Mouse (Mus musculus) megakaryocyte, embryonic 14.5 days (primary cell): ENCODE results near the gene Actr8. TPM values are rescaled to one million over a fixed set of nuclear protein-coding genes. Genes with fewer than 3 reads are reported as not detected.

Source experiments
- H3K27me3 ChIP-seq: replicated peaks from 2 replicates; pipeline ENCODE3; 2012; ENCODE audit warnings: inconsistent platforms
- H3K36me3 ChIP-seq: replicated peaks from 2 replicates; pipeline ENCODE3; 2012; ENCODE audit warnings: low read length, inconsistent platforms, mixed read lengths
- H3K4me1 ChIP-seq: 2 replicates; pipeline ENCODE4 v1.6.1; 2012; ENCODE audit warnings: inconsistent platforms
- H3K4me3 ChIP-seq: replicated peaks from 2 replicates; pipeline ENCODE3; 2012; ENCODE audit warnings: moderate library complexity, mild to moderate bottlenecking, inconsistent platforms
- H3K9me3 ChIP-seq: 2 replicates; pipeline ENCODE4 v1.6.1; 2012; ENCODE audit warnings: inconsistent platforms
- FLI1 ChIP-seq: IDR thresholded peaks from 2 replicates; pipeline ENCODE4 v1.6.1; 2012; ENCODE audit warnings: low read length, inconsistent platforms, mixed read lengths
- GATA1 ChIP-seq: IDR thresholded peaks from 3 replicates; pipeline ENCODE4 v1.6.1; 2012; ENCODE audit warnings: mixed read lengths, low read length, inconsistent platforms, borderline replicate concordance
- polyA plus RNA-seq: library from polyadenylated mRNA; stranded (reverse); fragments of >175 nt; gene quantifications from 2 replicates; pipeline ENCODE4 v1.2.3, GENCODE M21; 2012; ENCODE audit warnings: low replicate concordance; ENCODE audit not compliant: insufficient read depth

The Actr8 gene
- polyA plus RNA-seq, 1 experiment = 18.7 TPM

DNA sequence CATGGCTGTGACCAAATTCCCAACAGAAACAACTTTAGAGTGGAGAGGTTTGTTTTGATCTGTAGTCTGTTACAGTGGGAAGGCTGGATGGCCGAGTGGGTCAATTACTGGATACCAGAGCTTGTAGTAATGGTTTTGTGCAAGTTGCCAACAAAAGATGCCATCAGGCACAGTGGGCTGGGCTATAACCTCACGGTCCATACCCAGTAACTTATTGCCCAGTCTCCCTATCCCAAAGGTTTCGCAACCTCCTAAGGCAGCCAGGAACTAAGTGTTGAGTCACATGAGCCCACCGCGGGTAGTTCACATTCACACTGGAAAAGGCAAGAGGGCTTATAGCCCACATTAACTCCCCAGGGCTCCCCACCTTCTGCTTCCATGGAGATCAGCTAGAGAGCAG lies 38.5 kb downstream of the Actr8 start:
- Histone ChIP-seq H3K27me3 (peaks cover 24% of the 10 kb centered on the region), H3K4me1 (peaks cover 5% of the 10 kb centered on the region), H3K9me3 (no peaks in the 10 kb centered on the region), H3K36me3 (no peaks in the 10 kb centered on the region), H3K4me3 (no peak overlapping the region)
- no peak for TF ChIP-seq FLI1
- TF ChIP-seq GATA1 = no peak

- H3K4me3 ChIP-seq = no peak overlapping the region
- TF ChIP-seq GATA1 (no peak), FLI1 (no peak)
- peaks cover 20% of the 10 kb centered on the region for H3K27me3 ChIP-seq
- H3K9me3 ChIP-seq = no peaks in the 10 kb centered on the region
- no peaks in the 10 kb centered on the region for H3K36me3 ChIP-seq
- H3K4me1 ChIP-seq = peaks cover 5% of the 10 kb centered on the region
Observed at GRCm38 (mm10) chr14:30017794-30018462, 39.8 kb downstream of the Actr8 start.

DNA sequence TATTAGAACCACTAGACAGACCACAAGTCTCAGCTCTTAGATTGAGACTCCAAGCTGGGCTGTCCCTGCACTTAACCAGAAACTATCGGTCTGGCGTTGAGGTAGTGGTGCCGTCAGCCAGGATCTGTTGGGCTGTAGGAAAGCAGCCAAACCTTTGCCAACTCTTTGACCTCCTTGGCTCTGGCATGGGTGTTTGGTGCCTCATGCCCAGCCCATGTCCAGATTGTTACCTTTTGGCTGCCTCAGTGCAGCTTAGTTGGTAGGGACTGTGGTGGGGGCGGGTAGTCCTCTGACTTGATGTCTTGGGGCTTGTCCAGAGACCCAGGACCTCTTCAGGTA lies 40.3 kb downstream of the Actr8 start:
- H3K36me3 ChIP-seq = no peaks in the 10 kb centered on the region
- H3K4me3 ChIP-seq = no peak overlapping the region
- TF ChIP-seq GATA1 (no peak), FLI1 (no peak)
- no peaks in the 10 kb centered on the region for H3K9me3 ChIP-seq
- peaks cover 5% of the 10 kb centered on the region for H3K4me1 ChIP-seq
- peaks cover 20% of the 10 kb centered on the region for H3K27me3 ChIP-seq

GRCm38 (mm10) chr14:30018846-30019245 lies 40.7 kb downstream of the Actr8 start:
- peaks cover 5% of the 10 kb centered on the region for H3K4me1 ChIP-seq
- peaks cover 20% of the 10 kb centered on the region for H3K27me3 ChIP-seq
- H3K4me3 ChIP-seq = no peak overlapping the region
- no peak for TF ChIP-seq GATA1
- H3K9me3 ChIP-seq = no peaks in the 10 kb centered on the region
- no peaks in the 10 kb centered on the region for H3K36me3 ChIP-seq

GRCm38 (mm10) chr14:30019375-30019774 lies 41.2 kb downstream of the Actr8 start:
- TF ChIP-seq FLI1 (no peak), GATA1 (no peak)
- Histone ChIP-seq H3K27me3 (peaks cover 17% of the 10 kb centered on the region), H3K36me3 (no peaks in the 10 kb centered on the region), H3K4me3 (no peak overlapping the region), H3K4me1 (peaks cover 5% of the 10 kb centered on the region), H3K9me3 (no peaks in the 10 kb centered on the region)

DNA sequence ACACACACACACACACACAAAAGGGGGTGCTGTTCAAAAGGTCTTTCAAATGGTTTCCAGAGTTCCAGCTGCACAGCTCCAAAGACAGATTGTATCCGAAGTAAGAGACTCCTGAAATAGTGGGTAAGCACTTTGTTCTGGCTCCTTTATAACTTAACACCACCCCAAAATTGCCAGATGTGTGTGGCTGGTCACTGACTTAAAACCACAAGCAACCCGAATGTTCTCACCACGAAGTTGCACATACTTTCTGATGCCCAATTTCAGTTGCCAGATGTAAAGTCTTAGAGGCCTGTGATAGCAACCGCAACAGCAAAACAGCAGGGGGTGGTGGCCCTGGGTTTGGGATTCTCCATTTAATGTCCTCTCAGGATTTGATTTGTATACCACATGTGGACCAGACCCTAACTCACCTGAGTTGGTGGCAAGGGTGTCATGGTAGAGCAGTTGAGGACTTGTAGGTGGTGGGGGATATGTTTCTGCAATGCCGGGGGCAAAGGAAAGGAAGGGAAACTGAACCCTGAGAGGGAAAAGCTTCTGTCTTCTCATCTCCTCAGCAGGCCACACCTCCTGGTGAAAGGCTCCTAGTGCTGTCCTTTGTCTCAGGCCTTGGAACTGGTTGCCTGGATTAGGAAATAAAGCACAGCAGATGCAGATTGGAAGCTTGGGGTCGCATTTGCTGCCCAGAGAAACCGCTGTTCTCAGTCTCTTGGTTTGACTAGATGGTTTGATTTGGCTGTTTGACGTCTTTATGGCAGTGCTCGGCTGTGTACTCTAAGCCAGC lies 41.8 kb downstream of the Actr8 start:
- H3K36me3 ChIP-seq = no peaks in the 10 kb centered on the region
- H3K4me3 ChIP-seq = no peak overlapping the region
- H3K4me1 ChIP-seq = peaks cover 5% of the 10 kb centered on the region

GRCm38 (mm10) chr14:30022471-30022870 lies 44.3 kb downstream of the Actr8 start:
- Histone ChIP-seq H3K9me3 (no peaks in the 10 kb centered on the region), H3K4me3 (no peak overlapping the region), H3K36me3 (no peaks in the 10 kb centered on the region), H3K4me1 (peaks cover 5% of the 10 kb centered on the region), H3K27me3 (peaks cover 8% of the 10 kb centered on the region)
- TF ChIP-seq FLI1 = no peak
- no peak for TF ChIP-seq GATA1

More for the DNA sequence above, 41.8 kb downstream of the Actr8 start:
- H3K27me3 ChIP-seq = peaks cover 14% of the 10 kb centered on the region
- H3K9me3 ChIP-seq = no peaks in the 10 kb centered on the region
- TF ChIP-seq GATA1 (no peak), FLI1 (no peak)

GRCm38 (mm10) chr14:30024387-30024786 lies 46.2 kb downstream of the Actr8 start:
- Histone ChIP-seq H3K9me3 (no peaks in the 10 kb centered on the region), H3K27me3 (peaks cover 2% of the 10 kb centered on the region), H3K4me1 (no peaks in the 10 kb centered on the region), H3K4me3 (no peak overlapping the region), H3K36me3 (no peaks in the 10 kb centered on the region)
- TF ChIP-seq FLI1 = no peak

DNA sequence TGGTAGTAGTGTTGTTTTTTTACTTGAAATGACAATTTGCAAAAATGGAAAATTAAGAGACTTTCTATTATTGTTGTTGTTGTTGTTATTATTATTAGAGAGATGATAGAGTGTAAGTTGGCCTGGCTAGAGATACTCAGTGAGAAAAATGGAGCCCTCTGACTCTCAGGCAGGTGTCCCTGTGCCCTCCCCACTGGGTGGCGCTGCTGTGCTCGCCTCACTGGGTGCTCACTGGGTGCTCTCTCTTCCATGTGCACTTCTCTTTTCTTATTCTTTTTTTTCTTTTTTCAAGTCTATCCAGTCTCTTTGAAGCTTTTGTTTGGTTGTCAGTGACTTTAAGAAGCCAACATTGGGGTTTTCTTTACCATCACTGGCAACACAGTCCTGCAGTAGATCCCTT lies 49.2 kb downstream of the Actr8 start:
- TF ChIP-seq GATA1 (no peak), FLI1 (no peak)
- no peaks in the 10 kb centered on the region for H3K9me3 ChIP-seq
- H3K4me1 ChIP-seq = no peaks in the 10 kb centered on the region
- peaks cover 10% of the 10 kb centered on the region for H3K27me3 ChIP-seq
- no peak overlapping the region for H3K4me3 ChIP-seq
- no peaks in the 10 kb centered on the region for H3K36me3 ChIP-seq

DNA sequence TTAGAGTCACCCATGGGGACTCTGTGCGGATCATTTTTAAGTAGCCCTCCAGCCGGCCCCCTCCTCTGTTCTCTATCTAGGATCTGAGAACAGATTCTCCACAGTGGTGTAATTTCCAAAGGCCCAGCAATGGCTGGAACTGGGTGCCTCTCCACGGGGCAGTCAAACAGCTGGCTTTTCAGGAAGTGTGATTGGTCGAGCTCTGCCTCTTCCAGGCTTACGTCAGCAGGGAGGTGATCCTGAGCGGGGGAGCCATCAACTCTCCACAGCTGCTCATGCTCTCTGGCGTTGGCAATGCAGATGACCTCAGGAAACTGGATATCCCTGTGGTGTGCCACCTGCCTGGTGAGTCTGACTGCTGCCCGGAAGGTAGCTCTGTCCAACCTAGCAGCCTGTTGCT lies 55.3 kb downstream of the Actr8 start:
- no peaks in the 10 kb centered on the region for H3K9me3 ChIP-seq
- H3K36me3 ChIP-seq = no peaks in the 10 kb centered on the region
- H3K27me3 ChIP-seq = peaks cover 30% of the 10 kb centered on the region
- TF ChIP-seq GATA1 = no peak
- TF ChIP-seq FLI1 = no peak
- no peaks in the 10 kb centered on the region for H3K4me1 ChIP-seq
- no peak overlapping the region for H3K4me3 ChIP-seq

GRCm38 (mm10) chr14:30038431-30038830 lies 60.3 kb downstream of the Actr8 start:
- H3K4me3 ChIP-seq = no peak overlapping the region
- TF ChIP-seq GATA1 (no peak), FLI1 (no peak)
- peaks cover 20% of the 10 kb centered on the region for H3K27me3 ChIP-seq
- H3K4me1 ChIP-seq = no peaks in the 10 kb centered on the region
- H3K36me3 ChIP-seq = no peaks in the 10 kb centered on the region
- H3K9me3 ChIP-seq = no peaks in the 10 kb centered on the region
